Mouse (Mus musculus) olfactory bulb, adult 2 months (tissue): ENCODE measurements around the gene Drd5.

Experiments used
- CTCF ChIP-seq: fragments of 200-500 bp; IDR thresholded peaks from 2 replicates; pipeline ENCODE4 v1.5.1; 2012; ENCODE audit warnings: low read depth, mild to moderate bottlenecking, low read length, moderate library complexity; ENCODE audit not compliant: insufficient read depth
- POLR2A ChIP-seq: fragments of 200-500 bp; IDR thresholded peaks from 2 replicates; pipeline ENCODE4 v1.6.1; 2012; ENCODE audit warnings: mild to moderate bottlenecking, low read depth, low read length, moderate library complexity; ENCODE audit not compliant: insufficient read depth

- TF ChIP-seq CTCF (no peak), POLR2A (no peak)
Measured at GRCm38 (mm10) chr5:38302651-38303050, 16.5 kb upstream of the Drd5 start.
